ENCODE assay signal across 36 mouse cellular contexts in genomic region chr6:140698596-140698995, GRCm38 (mm10). TPM values are rescaled to one million over a fixed set of nuclear protein-coding genes. Genes with fewer than 3 reads are reported as not detected.
"Had no signal": no experiment of that assay in that cellular context is flagged by ENCODE, and none has a peak within 500 bp of the region (broad histone marks: within the 10 kb centered on the region; RNA-seq: fewer than 3 reads in every experiment).

No protein-coding gene starts in this region.

- DNase-seq: embryo, embryonic 11 days; heart, adult 11 months; heart, adult 18-20 months; heart, adult 2 months had no signal

RNA-seq across cellular contexts. Expression of gene Gm11077, which starts 30.5 kb away (rescaled TPM):
- total RNA-seq: common myeloid progenitor, adult 5-6 weeks; forebrain, postnatal 0 days; gastrocnemius, adult 18-20 months; gastrocnemius, adult 2 months; gastrocnemius, adult 8-10 months; gastrocnemius, postnatal 10 days; gastrocnemius, postnatal 14 days; gastrocnemius, postnatal 25 days; gastrocnemius, postnatal 36 days; gastrocnemius, postnatal 4 days; granulocyte monocyte progenitor cell, adult 5-6 weeks; heart, adult 18-20 months; heart, adult 2 months; heart, adult 8-10 months had no signal
- polyA plus RNA-seq: cortical plate, adult 2 months; embryonic facial prominence, embryonic 10.5 days; embryonic facial prominence, embryonic 11.5 days; embryonic facial prominence, embryonic 12.5 days; embryonic facial prominence, embryonic 13.5 days; embryonic facial prominence, embryonic 14.5 days; embryonic facial prominence, embryonic 15.5 days; erythroblast, embryonic 14.5 days; forebrain, embryonic 10.5 days; forebrain, embryonic 11.5 days; forebrain, embryonic 12.5 days; forebrain, embryonic 13.5 days; forebrain, embryonic 14.5 days; forebrain, embryonic 15.5 days; forebrain, embryonic 16.5 days; forebrain, postnatal 0 days; frontal cortex, adult 2 months; gonadal fat pad, adult 2 months; heart, adult 2 months; heart, embryonic 10.5 days; heart, embryonic 11.5 days; heart, embryonic 12.5 days had no signal
